Mouse (Mus musculus): Measurements from ENCODE around the gene Thumpd1. TPM values are rescaled to one million over a fixed set of nuclear protein-coding genes. Genes with fewer than 3 reads are reported as not detected.
"Not testable (repeated sequence)": the region's sequence is repeated elsewhere in the genome, so short reads cannot be mapped to it uniquely, and the experiment has no call there.

Thumpd1 gene
- 35.8 and 47.8 TPM in 2 replicates for total RNA-seq (2014; fragmentation: Nextera tagmentation)
- total RNA-seq (2017): 102 and 109 TPM in 2 replicates

GRCm38 (mm10) chr7:119720253-119720946 is at the start of gene Thumpd1:
Gene Thumpd1, minus strand, starts transcription at chr7:119720798.
- ATAC-seq (replicated peaks; ENCODE audit: poor library complexity, severe bottlenecking): peak; percentile 96

GRCm38 (mm10) chr7:119769895-119770294 is 49.3 kb upstream of the Thumpd1 start:
- no peak for ATAC-seq (replicated peaks; ENCODE audit: poor library complexity, severe bottlenecking)

GRCm38 (mm10) chr7:119766996-119767395 is 46.4 kb upstream of the Thumpd1 start:
- no peak for ATAC-seq (replicated peaks; ENCODE audit: poor library complexity, severe bottlenecking)

GRCm38 (mm10) chr7:119764377-119764776 is 43.8 kb upstream of the Thumpd1 start:
- no peak for ATAC-seq (replicated peaks; ENCODE audit: poor library complexity, severe bottlenecking)

- no peak for ATAC-seq (replicated peaks; ENCODE audit: poor library complexity, severe bottlenecking)
Observed at GRCm38 (mm10) chr7:119762166-119762697, 41.6 kb upstream of the Thumpd1 start.

GRCm38 (mm10) chr7:119760527-119760951 is 39.9 kb upstream of the Thumpd1 start, which contains the start of gene Acsm3:
Gene Acsm3, plus strand, starts transcription at chr7:119760923.
- ATAC-seq (replicated peaks; ENCODE audit: poor library complexity, severe bottlenecking): no peak

- ATAC-seq (replicated peaks; ENCODE audit: poor library complexity, severe bottlenecking): no peak
Observed at GRCm38 (mm10) chr7:119753696-119754095, 33.1 kb upstream of the Thumpd1 start.

GRCm38 (mm10) chr7:119749942-119750341 is 29.3 kb upstream of the Thumpd1 start:
- no peak for ATAC-seq (replicated peaks; ENCODE audit: poor library complexity, severe bottlenecking)

GRCm38 (mm10) chr7:119748761-119749160 is 28.2 kb upstream of the Thumpd1 start:
- no peak for ATAC-seq (replicated peaks; ENCODE audit: poor library complexity, severe bottlenecking)

GRCm38 (mm10) chr7:119745869-119746268 is 25.3 kb upstream of the Thumpd1 start:
- ATAC-seq (replicated peaks; ENCODE audit: poor library complexity, severe bottlenecking): no peak

- ATAC-seq (replicated peaks; ENCODE audit: poor library complexity, severe bottlenecking): peak; percentile 85
Observed at GRCm38 (mm10) chr7:119744321-119744720, 23.7 kb upstream of the Thumpd1 start.

GRCm38 (mm10) chr7:119739798-119740468 is 19.3 kb upstream of the Thumpd1 start:
- ATAC-seq (replicated peaks; ENCODE audit: poor library complexity, severe bottlenecking): peak; percentile 76

GRCm38 (mm10) chr7:119738877-119739276 is 18.3 kb upstream of the Thumpd1 start:
- peak; percentile 22; the same call in 1 of the 2 replicates for ATAC-seq (replicated peaks; ENCODE audit: poor library complexity, severe bottlenecking)

- ATAC-seq (replicated peaks; ENCODE audit: poor library complexity, severe bottlenecking): not testable (repeated sequence)
Observed at GRCm38 (mm10) chr7:119731262-119731661, 10.7 kb upstream of the Thumpd1 start.

- no peak for ATAC-seq (replicated peaks; ENCODE audit: poor library complexity, severe bottlenecking)
Observed at GRCm38 (mm10) chr7:119727621-119728020, 7.0 kb upstream of the Thumpd1 start.

- ATAC-seq (replicated peaks; ENCODE audit: poor library complexity, severe bottlenecking): peak; percentile 33
Observed at GRCm38 (mm10) chr7:119720947-119721310, 331 bp upstream of the Thumpd1 start.

- no peak for ATAC-seq (replicated peaks; ENCODE audit: poor library complexity, severe bottlenecking)
Observed at GRCm38 (mm10) chr7:119714111-119714510, 6.5 kb downstream of the Thumpd1 start.

GRCm38 (mm10) chr7:119694926-119695325 is 25.7 kb downstream of the Thumpd1 start:
- ATAC-seq (replicated peaks; ENCODE audit: poor library complexity, severe bottlenecking): no peak

GRCm38 (mm10) chr7:119692302-119692701 is 28.3 kb downstream of the Thumpd1 start:
- no peak for ATAC-seq (replicated peaks; ENCODE audit: poor library complexity, severe bottlenecking)

- no peak for ATAC-seq (replicated peaks; ENCODE audit: poor library complexity, severe bottlenecking)
Observed at GRCm38 (mm10) chr7:119689726-119690125, 30.9 kb downstream of the Thumpd1 start, which contains the start of gene Acsm4. Gene Acsm4, plus strand, starts transcription at chr7:119690026.

- no peak for ATAC-seq (replicated peaks; ENCODE audit: poor library complexity, severe bottlenecking)
Observed at GRCm38 (mm10) chr7:119682699-119683098, 37.9 kb downstream of the Thumpd1 start.

All from granulocyte monocyte progenitor cell, adult 5-6 weeks (primary cell).